Mouse (Mus musculus): ENCODE data around the gene Pgpep1.

DNA sequence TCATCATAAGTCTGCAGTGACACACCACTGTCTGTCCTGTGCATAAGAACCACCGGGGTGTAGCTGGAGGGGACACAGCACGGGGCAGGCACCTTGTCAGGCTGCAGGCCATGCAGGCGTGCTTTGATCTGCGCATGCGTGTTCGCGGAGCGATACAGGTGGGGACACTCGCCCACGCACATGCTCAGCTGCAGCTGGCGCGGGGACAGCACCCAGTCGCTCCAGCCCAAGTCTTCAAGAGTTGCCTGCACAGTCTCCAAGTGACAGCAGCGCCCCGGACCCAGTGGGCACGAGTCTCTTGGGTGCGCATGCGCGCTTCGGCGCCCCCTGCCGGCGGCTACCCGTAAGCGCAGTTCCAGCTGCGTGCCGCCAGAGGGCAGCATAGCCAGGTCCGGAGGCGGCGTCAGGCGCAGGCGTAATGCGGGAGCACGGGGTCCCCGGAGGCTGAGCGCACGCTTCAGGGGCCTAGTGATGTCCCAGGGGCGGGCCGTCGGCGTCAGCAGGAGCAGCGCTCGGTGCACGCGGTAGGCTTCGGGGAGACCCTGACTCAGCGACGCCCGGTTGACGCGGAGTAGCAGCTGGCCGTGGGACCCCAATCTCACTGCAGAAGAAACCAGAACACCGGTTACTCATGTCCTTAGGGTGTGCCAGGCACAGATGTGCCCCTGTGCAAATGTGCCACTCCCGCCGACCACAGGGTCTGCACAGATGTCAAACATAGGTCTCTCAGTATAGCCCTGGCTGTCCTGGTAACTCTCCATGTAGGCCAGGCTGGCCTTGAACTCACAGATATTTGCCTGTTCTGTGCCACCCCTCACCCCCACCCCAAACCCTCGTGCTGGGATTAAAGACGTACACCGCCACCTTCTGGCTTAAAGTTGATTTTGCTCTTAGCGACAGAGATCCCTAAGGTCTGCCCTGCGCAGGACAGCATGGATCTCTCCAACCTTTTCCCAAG, 30.3 kb downstream of the Pgpep1 start:
- TF ChIP-seq ZC3H11A (IDR thresholded peaks at IDR 0.05; ENCODE audit: borderline replicate concordance, low read depth, low read length) (no peak), ZNF384 (IDR thresholded peaks at IDR 0.05; ENCODE audit: low read depth, low read length) (0 out of 2 replicates have a peak, but pooled peaks have one; percentile 60)

Data from ES-E14 (cell line).